Mouse (Mus musculus) heart, adult 2 months (tissue): ENCODE measurements around the gene Tuba4a.

Experiments
- CTCF ChIP-seq: fragments of 200-600 bp; IDR thresholded peaks from 2 replicates; pipeline ENCODE4 v1.8.1; 2022; ENCODE audit warnings: antibody characterized with exemption, mild to moderate bottlenecking, moderate library complexity
- EP300 ChIP-seq: fragments of 200-500 bp; IDR thresholded peaks from 2 replicates; pipeline ENCODE4 v1.6.1; 2011; ENCODE audit warnings: low read depth, low read length, control low read depth; ENCODE audit not compliant: insufficient read depth
- POLR2A ChIP-seq: fragments of 200-500 bp; IDR thresholded peaks from 2 replicates; pipeline ENCODE4 v1.6.1; 2011; ENCODE audit warnings: mild to moderate bottlenecking, low read depth, low read length, control low read depth; ENCODE audit not compliant: insufficient read depth

- TF ChIP-seq CTCF (no peak), POLR2A (no peak), EP300 (no peak)
These were observed 28.4 kb downstream of the Tuba4a start for GRCm38 (mm10) chr1:75191258-75191621.
